Mouse (Mus musculus): Measurements from ENCODE around the gene Nploc4. TPM values are rescaled to one million over a fixed set of nuclear protein-coding genes. Genes with fewer than 3 reads are reported as not detected.

Gene Nploc4
- polyA plus RNA-seq (2012) = 8.8 and 9.3 TPM in 2 replicates

- TF ChIP-seq TAL1 (IDR thresholded peaks at IDR 0.05; ENCODE audit: low read length) = no peak
- TF ChIP-seq GATA1 (IDR thresholded peaks at IDR 0.05; ENCODE audit: low read length) = no peak
- H3K27me3 ChIP-seq (ENCODE audit: control insufficient read depth) = no peaks in the 10 kb centered on the region
These were observed at the start of gene Nploc4 for GRCm38 (mm10) chr11:120437152-120437856. Gene Nploc4 (minus strand): TSS chr11:120437708.

GRCm38 (mm10) chr11:120485251-120485650 lies 47.7 kb upstream of the Nploc4 start:
- H3K27me3 ChIP-seq (ENCODE audit: control insufficient read depth) = no peaks in the 10 kb centered on the region
- H3K4me3 ChIP-seq (replicated peaks) = peak overlapping the region; percentile 73
- peaks cover 83% of the 10 kb centered on the region for H3K36me3 ChIP-seq (ENCODE audit: control insufficient read depth)
- H3K4me1 ChIP-seq (ENCODE audit: control insufficient read depth) = peaks cover 70% of the 10 kb centered on the region
- H3K9me3 ChIP-seq (ENCODE audit: control insufficient read depth, low read length) = no peaks in the 10 kb centered on the region
- TF ChIP-seq TAL1 (IDR thresholded peaks at IDR 0.05; ENCODE audit: low read length) (no peak), GATA1 (IDR thresholded peaks at IDR 0.05; ENCODE audit: low read length) (no peak)

More at GRCm38 (mm10) chr11:120437152-120437856, at the start of gene Nploc4:
- Histone ChIP-seq H3K9me3 (ENCODE audit: control insufficient read depth, low read length) (no peaks in the 10 kb centered on the region), H3K36me3 (ENCODE audit: control insufficient read depth) (peaks cover 40% of the 10 kb centered on the region), H3K4me1 (ENCODE audit: control insufficient read depth) (peaks cover 22% of the 10 kb centered on the region), H3K4me3 (replicated peaks) (peak within 1 kb of the TSS; percentile 74)

GRCm38 (mm10) chr11:120484265-120484981 lies 46.9 kb upstream of the Nploc4 start, which contains the start of gene Mrpl12:
Gene Mrpl12 (plus strand): TSS chr11:120484613.
- H3K4me1 ChIP-seq (ENCODE audit: control insufficient read depth) = peaks cover 62% of the 10 kb centered on the region
- H3K9me3 ChIP-seq (ENCODE audit: control insufficient read depth, low read length) = no peaks in the 10 kb centered on the region
- TF ChIP-seq TAL1 (IDR thresholded peaks at IDR 0.05; ENCODE audit: low read length) = no peak
- TF ChIP-seq GATA1 (IDR thresholded peaks at IDR 0.05; ENCODE audit: low read length) = no peak
- H3K36me3 ChIP-seq (ENCODE audit: control insufficient read depth) = peaks cover 82% of the 10 kb centered on the region
- peak within 1 kb of the TSS; percentile 73 for H3K4me3 ChIP-seq (replicated peaks)
- H3K27me3 ChIP-seq (ENCODE audit: control insufficient read depth) = no peaks in the 10 kb centered on the region

- Histone ChIP-seq H3K9me3 (ENCODE audit: control insufficient read depth, low read length) (no peaks in the 10 kb centered on the region), H3K27me3 (ENCODE audit: control insufficient read depth) (no peaks in the 10 kb centered on the region), H3K4me3 (replicated peaks) (peak overlapping the region; percentile 73), H3K36me3 (ENCODE audit: control insufficient read depth) (peaks cover 82% of the 10 kb centered on the region), H3K4me1 (ENCODE audit: control insufficient read depth) (peaks cover 52% of the 10 kb centered on the region)
- no peak for TF ChIP-seq TAL1 (IDR thresholded peaks at IDR 0.05; ENCODE audit: low read length)
- no peak for TF ChIP-seq GATA1 (IDR thresholded peaks at IDR 0.05; ENCODE audit: low read length)
These were observed 46.0 kb upstream of the Nploc4 start for GRCm38 (mm10) chr11:120483448-120483934.

GRCm38 (mm10) chr11:120472052-120472451 lies 34.5 kb upstream of the Nploc4 start:
- Histone ChIP-seq H3K4me1 (ENCODE audit: control insufficient read depth) (peaks cover 24% of the 10 kb centered on the region), H3K4me3 (replicated peaks) (no peak overlapping the region), H3K36me3 (ENCODE audit: control insufficient read depth) (peaks cover 82% of the 10 kb centered on the region)

GRCm38 (mm10) chr11:120467736-120468092 lies 30.2 kb upstream of the Nploc4 start:
- Histone ChIP-seq H3K36me3 (ENCODE audit: control insufficient read depth) (peaks cover 72% of the 10 kb centered on the region), H3K4me3 (replicated peaks) (peak overlapping the region; percentile 84), H3K27me3 (ENCODE audit: control insufficient read depth) (no peaks in the 10 kb centered on the region), H3K4me1 (ENCODE audit: control insufficient read depth) (peaks cover 38% of the 10 kb centered on the region), H3K9me3 (ENCODE audit: control insufficient read depth, low read length) (no peaks in the 10 kb centered on the region)
- TF ChIP-seq GATA1 (IDR thresholded peaks at IDR 0.05; ENCODE audit: low read length) = no peak
- TF ChIP-seq TAL1 (IDR thresholded peaks at IDR 0.05; ENCODE audit: low read length) = no peak

More at GRCm38 (mm10) chr11:120472052-120472451, 34.5 kb upstream of the Nploc4 start:
- TF ChIP-seq GATA1 (IDR thresholded peaks at IDR 0.05; ENCODE audit: low read length) = no peak
- TF ChIP-seq TAL1 (IDR thresholded peaks at IDR 0.05; ENCODE audit: low read length) = no peak
- H3K27me3 ChIP-seq (ENCODE audit: control insufficient read depth) = no peaks in the 10 kb centered on the region
- H3K9me3 ChIP-seq (ENCODE audit: control insufficient read depth, low read length) = no peaks in the 10 kb centered on the region

- peaks cover 72% of the 10 kb centered on the region for H3K36me3 ChIP-seq (ENCODE audit: control insufficient read depth)
- H3K9me3 ChIP-seq (ENCODE audit: control insufficient read depth, low read length) = no peaks in the 10 kb centered on the region
- TF ChIP-seq GATA1 (IDR thresholded peaks at IDR 0.05; ENCODE audit: low read length) = no peak
- no peak for TF ChIP-seq TAL1 (IDR thresholded peaks at IDR 0.05; ENCODE audit: low read length)
- peaks cover 38% of the 10 kb centered on the region for H3K4me1 ChIP-seq (ENCODE audit: control insufficient read depth)
- no peaks in the 10 kb centered on the region for H3K27me3 ChIP-seq (ENCODE audit: control insufficient read depth)
- peak within 1 kb of the TSS; percentile 84 for H3K4me3 ChIP-seq (replicated peaks)
These were observed 29.7 kb upstream of the Nploc4 start, which contains the start of gene Arl16 for GRCm38 (mm10) chr11:120467051-120467735. Gene Arl16 (minus strand): TSS chr11:120467607.

GRCm38 (mm10) chr11:120465521-120465920 lies 28.0 kb upstream of the Nploc4 start:
- Histone ChIP-seq H3K4me3 (replicated peaks) (no peak overlapping the region), H3K27me3 (ENCODE audit: control insufficient read depth) (no peaks in the 10 kb centered on the region), H3K9me3 (ENCODE audit: control insufficient read depth, low read length) (no peaks in the 10 kb centered on the region), H3K36me3 (ENCODE audit: control insufficient read depth) (peaks cover 72% of the 10 kb centered on the region), H3K4me1 (ENCODE audit: control insufficient read depth) (peaks cover 38% of the 10 kb centered on the region)
- TF ChIP-seq GATA1 (IDR thresholded peaks at IDR 0.05; ENCODE audit: low read length) = no peak
- no peak for TF ChIP-seq TAL1 (IDR thresholded peaks at IDR 0.05; ENCODE audit: low read length)
